In genomic region chr7:127928596-127928995, GRCm38 (mm10) we compare ENCODE assay signal across 9 mouse cellular contexts. TPM values are rescaled to one million over a fixed set of nuclear protein-coding genes. Genes with fewer than 3 reads are reported as not detected.
DNase-seq lines count a peak whose midpoint lies in the region; ATAC-seq lines count a peak whose summit lies in the region.
"Had no signal": no experiment of that assay in that cellular context is flagged by ENCODE, and none has a peak within 500 bp of the region (broad histone marks: within the 10 kb centered on the region; RNA-seq: fewer than 3 reads in every experiment).

No protein-coding gene starts in this region.

- WGBS in hindbrain, embryonic 10.5 days: 49% methylated on average over 5 of the region's 5 CpGs
- WGBS in hindbrain, embryonic 16.5 days: 55% methylated on average over 5 of the region's 5 CpGs
- WGBS in embryonic facial prominence, embryonic 15.5 days: 41% methylated on average over 5 of the region's 5 CpGs

- no peak for ATAC-seq in hindbrain, embryonic 16.5 days
- ATAC-seq in embryonic facial prominence, embryonic 15.5 days (ENCODE audit: insufficient number of reproducible peaks, low FRiP score, low TSS enrichment, low read depth): no peak
- ATAC-seq: forebrain, embryonic 15.5 days had no signal

- H3K9ac ChIP-seq in hindbrain, embryonic 16.5 days (ENCODE audit: low read depth, low read length): no peak overlapping the region
- no peak overlapping the region for H3K9ac ChIP-seq in embryonic facial prominence, embryonic 15.5 days
- H3K9ac ChIP-seq: forebrain, embryonic 15.5 days had no signal

- no peak overlapping the region for H3K4me2 ChIP-seq in hindbrain, embryonic 16.5 days (ENCODE audit: low read length)
- peak overlapping the region; percentile 49 for H3K4me2 ChIP-seq in embryonic facial prominence, embryonic 15.5 days (replicated peaks)
- H3K4me2 ChIP-seq: forebrain, embryonic 15.5 days had no signal

- no peaks in the 10 kb centered on the region for H3K9me3 ChIP-seq in hindbrain, embryonic 10.5 days
- H3K9me3 ChIP-seq in hindbrain, embryonic 16.5 days (ENCODE audit: control insufficient read depth, low read length): no peaks in the 10 kb centered on the region
- H3K9me3 ChIP-seq in embryonic facial prominence, embryonic 15.5 days (replicated peaks): no peaks in the 10 kb centered on the region
- H3K9me3 ChIP-seq: forebrain, embryonic 15.5 days; megakaryocyte, embryonic 14.5 days had no signal

- peaks cover 36% of the 10 kb centered on the region for H3K27me3 ChIP-seq in hindbrain, embryonic 10.5 days (ENCODE audit: insufficient read depth, poor library complexity, severe bottlenecking)
- H3K27me3 ChIP-seq in hindbrain, embryonic 16.5 days (replicated peaks; ENCODE audit: control insufficient read depth, insufficient read depth, low read length): peaks cover 10% of the 10 kb centered on the region
- H3K27me3 ChIP-seq in embryonic facial prominence, embryonic 15.5 days: peaks cover 13% of the 10 kb centered on the region

- H3K4me1 ChIP-seq in hindbrain, embryonic 10.5 days (replicated peaks): peaks cover 47% of the 10 kb centered on the region
- H3K4me1 ChIP-seq in hindbrain, embryonic 16.5 days (ENCODE audit: control insufficient read depth, insufficient read depth, low read depth, low read length): no peaks in the 10 kb centered on the region
- H3K4me1 ChIP-seq in embryonic facial prominence, embryonic 15.5 days: peaks cover 39% of the 10 kb centered on the region
- H3K4me1 ChIP-seq: forebrain, embryonic 15.5 days had no signal

- peak overlapping the region; percentile 43; the same call in 1 of the 2 replicates for H3K4me3 ChIP-seq in hindbrain, embryonic 10.5 days
- H3K4me3 ChIP-seq in hindbrain, embryonic 16.5 days (ENCODE audit: low read length): no peak overlapping the region
- peak overlapping the region; percentile 42 for H3K4me3 ChIP-seq in embryonic facial prominence, embryonic 15.5 days (replicated peaks)
- H3K4me3 ChIP-seq: forebrain, embryonic 15.5 days; megakaryocyte, embryonic 14.5 days had no signal

- peaks cover 39% of the 10 kb centered on the region for H3K36me3 ChIP-seq in hindbrain, embryonic 10.5 days
- peaks cover 4% of the 10 kb centered on the region for H3K36me3 ChIP-seq in hindbrain, embryonic 16.5 days (ENCODE audit: control insufficient read depth, insufficient read depth, low read length)
- H3K36me3 ChIP-seq in embryonic facial prominence, embryonic 15.5 days: peaks cover 25% of the 10 kb centered on the region

- DNase-seq in hindbrain, embryonic 10.5 days (ENCODE audit: low spot score): no peak
- peak; percentile 52 to 81 for DNase-seq in kidney, postnatal 25 days
- peak; percentile 48 for DNase-seq in lung, postnatal 25 days (ENCODE audit: low spot score)
- no peak for DNase-seq in thymus, postnatal 0 days (ENCODE audit: low spot score)
- no peak for DNase-seq in gastrocnemius, postnatal 10 days

- H3K27ac ChIP-seq in hindbrain, embryonic 10.5 days: 0 out of 2 replicates have a peak overlapping the region, but pooled peaks have one; percentile 6
- no peak overlapping the region for H3K27ac ChIP-seq in hindbrain, embryonic 16.5 days (ENCODE audit: low read depth, low read length)
- no peak overlapping the region for H3K27ac ChIP-seq in embryonic facial prominence, embryonic 15.5 days (replicated peaks)
- H3K27ac ChIP-seq: forebrain, embryonic 15.5 days had no signal

RNA-seq across cellular contexts. Expression of gene Prss8, which starts 1.3 kb away (rescaled TPM):
- 5.3 and 9.7 TPM in 2 replicates for polyA plus RNA-seq in hindbrain, embryonic 10.5 days (2016; fragmentation: Nextera tagmentation; extraction: Ambion mirVana)
- polyA plus RNA-seq in hindbrain, embryonic 16.5 days (2015; fragmentation: Nextera tagmentation; extraction: Ambion mirVana): 0.50 TPM in 2 replicates
- polyA plus RNA-seq in embryonic facial prominence, embryonic 15.5 days (2015; fragmentation: Nextera tagmentation; extraction: Ambion mirVana): 15.8 and 17.2 TPM in 2 replicates
- polyA plus RNA-seq in thymus, postnatal 0 days (2015; fragmentation: Nextera tagmentation; extraction: Ambion mirVana): 2.9 and 3.3 TPM in 2 replicates
- not detected for total RNA-seq in gastrocnemius, postnatal 10 days (2021)

RNA-seq across cellular contexts. Expression of gene Kat8, which starts 16.3 kb away (rescaled TPM):
- polyA plus RNA-seq in hindbrain, embryonic 10.5 days (2016; fragmentation: Nextera tagmentation; extraction: Ambion mirVana): 50.4 TPM in 2 replicates
- polyA plus RNA-seq in hindbrain, embryonic 16.5 days (2015; fragmentation: Nextera tagmentation; extraction: Ambion mirVana): 42.1 and 42.3 TPM in 2 replicates
- 39.8 and 40.2 TPM in 2 replicates for polyA plus RNA-seq in embryonic facial prominence, embryonic 15.5 days (2015; fragmentation: Nextera tagmentation; extraction: Ambion mirVana)
- 40.7 and 43.0 TPM in 2 replicates for polyA plus RNA-seq in thymus, postnatal 0 days (2015; fragmentation: Nextera tagmentation; extraction: Ambion mirVana)
- total RNA-seq in gastrocnemius, postnatal 10 days (2021): 10 to 100 TPM; 12.9 to 16.7 TPM

RNA-seq across cellular contexts. Expression of gene Prss36, which starts 17.9 kb away (rescaled TPM):
- polyA plus RNA-seq in hindbrain, embryonic 10.5 days (2016; fragmentation: Nextera tagmentation; extraction: Ambion mirVana): 10.4 and 11.6 TPM in 2 replicates
- polyA plus RNA-seq in hindbrain, embryonic 16.5 days (2015; fragmentation: Nextera tagmentation; extraction: Ambion mirVana): 14.3 and 14.9 TPM in 2 replicates
- polyA plus RNA-seq in embryonic facial prominence, embryonic 15.5 days (2015; fragmentation: Nextera tagmentation; extraction: Ambion mirVana): 12.1 and 12.2 TPM in 2 replicates
- 7.8 and 11.1 TPM in 2 replicates for polyA plus RNA-seq in thymus, postnatal 0 days (2015; fragmentation: Nextera tagmentation; extraction: Ambion mirVana)
- 1 to 10 TPM; 6.6 to 7.9 TPM for total RNA-seq in gastrocnemius, postnatal 10 days (2021)

RNA-seq across cellular contexts. Expression of gene Bckdk, which starts 24.7 kb away (rescaled TPM):
- 115 and 123 TPM in 2 replicates for polyA plus RNA-seq in hindbrain, embryonic 10.5 days (2016; fragmentation: Nextera tagmentation; extraction: Ambion mirVana)
- polyA plus RNA-seq in hindbrain, embryonic 16.5 days (2015; fragmentation: Nextera tagmentation; extraction: Ambion mirVana): 67.1 and 72.5 TPM in 2 replicates
- 108 and 112 TPM in 2 replicates for polyA plus RNA-seq in embryonic facial prominence, embryonic 15.5 days (2015; fragmentation: Nextera tagmentation; extraction: Ambion mirVana)
- 80.5 and 87.0 TPM in 2 replicates for polyA plus RNA-seq in thymus, postnatal 0 days (2015; fragmentation: Nextera tagmentation; extraction: Ambion mirVana)
- 10 to 100 TPM; 84.9 to 89.6 TPM for total RNA-seq in gastrocnemius, postnatal 10 days (2021)

RNA-seq across cellular contexts. Expression of gene Vkorc1, which starts 33.2 kb away (rescaled TPM):
- polyA plus RNA-seq in hindbrain, embryonic 10.5 days (2016; fragmentation: Nextera tagmentation; extraction: Ambion mirVana): 49.7 and 54.7 TPM in 2 replicates
- polyA plus RNA-seq in hindbrain, embryonic 16.5 days (2015; fragmentation: Nextera tagmentation; extraction: Ambion mirVana): 70.5 and 75.2 TPM in 2 replicates
- polyA plus RNA-seq in embryonic facial prominence, embryonic 15.5 days (2015; fragmentation: Nextera tagmentation; extraction: Ambion mirVana): 234 and 262 TPM in 2 replicates
- 47.0 and 54.5 TPM in 2 replicates for polyA plus RNA-seq in thymus, postnatal 0 days (2015; fragmentation: Nextera tagmentation; extraction: Ambion mirVana)
- 10 to 100 TPM; 36.8 to 48.9 TPM for total RNA-seq in gastrocnemius, postnatal 10 days (2021)

Comparison
In these comparisons a context has a peak if more than half of its experiments do, and no peak if none do; other contexts are left out.
1. DNase-seq: peak in kidney, postnatal 25 days (2 of 2) and lung, postnatal 25 days (single experiment); none in hindbrain, embryonic 10.5 days (single experiment), thymus, postnatal 0 days (single experiment) and gastrocnemius, postnatal 10 days (single experiment).